Mouse (Mus musculus) right cerebral cortex, adult 18-20 months (tissue): ENCODE results near the gene Procr.

Experiments used
- DNase-seq: peaks from one replicate; pipeline ENCODE4 v3.0.0; 2022; ENCODE audit warnings: mixed read lengths

The Procr gene

GRCm38 (mm10) chr2:155756855-155757566 lies 6.1 kb downstream of the Procr start:
- no peak for DNase-seq

GRCm38 (mm10) chr2:155764679-155765418 lies 13.9 kb downstream of the Procr start:
- DNase-seq, result peak; percentile 64

- DNase-seq, result no peak
Observed at GRCm38 (mm10) chr2:155773664-155774063, 22.7 kb downstream of the Procr start.

- DNase-seq, result no peak
Observed at GRCm38 (mm10) chr2:155774261-155774926, 23.5 kb downstream of the Procr start.

- no peak for DNase-seq
Observed at GRCm38 (mm10) chr2:155774927-155775684, 24.2 kb downstream of the Procr start, which contains the start of gene Mmp24. TSS of gene Mmp24 (plus strand) at chr2:155775342.

GRCm38 (mm10) chr2:155775685-155776263 lies 24.9 kb downstream of the Procr start:
- DNase-seq, result peak; percentile 40

GRCm38 (mm10) chr2:155776824-155777687 lies 26.1 kb downstream of the Procr start:
- DNase-seq, result no peak

GRCm38 (mm10) chr2:155777688-155777985 lies 26.7 kb downstream of the Procr start:
- no peak for DNase-seq

- no peak for DNase-seq
Observed at GRCm38 (mm10) chr2:155778004-155778403, 27.1 kb downstream of the Procr start.

- DNase-seq, result no peak
Observed at GRCm38 (mm10) chr2:155779066-155779465, 28.1 kb downstream of the Procr start.

- DNase-seq, result no peak
Observed at GRCm38 (mm10) chr2:155779506-155779905, 28.6 kb downstream of the Procr start.

GRCm38 (mm10) chr2:155784534-155784933 lies 33.6 kb downstream of the Procr start:
- peak; percentile 78 for DNase-seq

- no peak for DNase-seq
Observed at GRCm38 (mm10) chr2:155786905-155787304, 36.0 kb downstream of the Procr start.

- DNase-seq, result no peak
Observed at GRCm38 (mm10) chr2:155787949-155788931, 37.3 kb downstream of the Procr start.

- DNase-seq, result no peak
Observed at GRCm38 (mm10) chr2:155792899-155793298, 42.0 kb downstream of the Procr start.

- no peak for DNase-seq
Observed at GRCm38 (mm10) chr2:155794674-155795445, 43.9 kb downstream of the Procr start.

- DNase-seq, result no peak
Observed at GRCm38 (mm10) chr2:155798613-155799012, 47.7 kb downstream of the Procr start.

- no peak for DNase-seq
Observed at GRCm38 (mm10) chr2:155802761-155803160, 51.8 kb downstream of the Procr start.

GRCm38 (mm10) chr2:155804053-155804452 lies 53.1 kb downstream of the Procr start:
- no peak for DNase-seq
